Mouse (Mus musculus) CD8-positive naive resting alpha-beta T cell, adult 2 months (primary cell): ENCODE data around the gene Ifitm5.
"Not testable (repeated sequence)": the region's sequence is repeated elsewhere in the genome, so short reads cannot be mapped to it uniquely, and the experiment has no call there.

Experiments used
- DNase-seq, 2 experiments: peaks; one replicate each; pipeline ENCODE4 v3.0.0; 2022; ENCODE audit warnings: low read depth in 2 of 2, low spot score in 2 of 2

The Ifitm5 gene

GRCm38 (mm10) chr7:140949824-140950530 lies at the start of gene Ifitm5:
Ifitm5 (minus strand) TSS chr7:140950291.
- DNase-seq, result no peak

- DNase-seq, result no peak
Measured at GRCm38 (mm10) chr7:140998853-140999700, 49.0 kb upstream of the Ifitm5 start.

- no peak for DNase-seq
Measured at GRCm38 (mm10) chr7:140997817-140998216, 47.7 kb upstream of the Ifitm5 start.

GRCm38 (mm10) chr7:140991117-140991689 lies 41.1 kb upstream of the Ifitm5 start:
- no peak for DNase-seq

GRCm38 (mm10) chr7:140990622-140991021 lies 40.5 kb upstream of the Ifitm5 start:
- DNase-seq, result no peak

- no peak for DNase-seq
Measured at GRCm38 (mm10) chr7:140990185-140990584, 40.1 kb upstream of the Ifitm5 start.

GRCm38 (mm10) chr7:140989022-140989421 lies 38.9 kb upstream of the Ifitm5 start:
- DNase-seq, result no peak

- no peak for DNase-seq
Measured at GRCm38 (mm10) chr7:140987182-140988138, 37.4 kb upstream of the Ifitm5 start.

- no peak for DNase-seq
Measured at GRCm38 (mm10) chr7:140982971-140983370, 32.9 kb upstream of the Ifitm5 start.

GRCm38 (mm10) chr7:140981704-140982103 lies 31.6 kb upstream of the Ifitm5 start:
- no peak for DNase-seq

GRCm38 (mm10) chr7:140976720-140977119 lies 26.6 kb upstream of the Ifitm5 start:
- not testable (repeated sequence) for DNase-seq

GRCm38 (mm10) chr7:140975465-140975864 lies 25.4 kb upstream of the Ifitm5 start:
- no peak for DNase-seq

GRCm38 (mm10) chr7:140974940-140975339 lies 24.8 kb upstream of the Ifitm5 start:
- no peak for DNase-seq

GRCm38 (mm10) chr7:140973396-140974165 lies 23.5 kb upstream of the Ifitm5 start:
- DNase-seq, result no peak

GRCm38 (mm10) chr7:140971479-140972171 lies 21.5 kb upstream of the Ifitm5 start:
- DNase-seq, result no peak

- DNase-seq, result no peak
Measured at GRCm38 (mm10) chr7:140970931-140971330, 20.8 kb upstream of the Ifitm5 start.

GRCm38 (mm10) chr7:140968710-140969109 lies 18.6 kb upstream of the Ifitm5 start:
- not testable (repeated sequence) for DNase-seq

- no peak for DNase-seq
Measured at GRCm38 (mm10) chr7:140967862-140968591, 17.9 kb upstream of the Ifitm5 start.

GRCm38 (mm10) chr7:140966921-140967320 lies 16.8 kb upstream of the Ifitm5 start, which contains the start of gene Ifitm1:
Ifitm1 (plus strand) TSS chr7:140967221.
- DNase-seq, result no peak
